Mouse (Mus musculus) cerebellum, postnatal 25 days (tissue): ENCODE data around the gene Olfr1254.

Source experiments
- DNase-seq, 2 experiments: peaks; one replicate each; pipeline ENCODE4 v3.0.0; 2021; ENCODE audit warnings: mixed read lengths in 2 of 2

The Olfr1254 gene

GRCm38 (mm10) chr2:89793519-89793918, at the start of gene Olfr1254:
Gene Olfr1254 (minus strand): TSS chr2:89793619.
- no peak for DNase-seq

DNA sequence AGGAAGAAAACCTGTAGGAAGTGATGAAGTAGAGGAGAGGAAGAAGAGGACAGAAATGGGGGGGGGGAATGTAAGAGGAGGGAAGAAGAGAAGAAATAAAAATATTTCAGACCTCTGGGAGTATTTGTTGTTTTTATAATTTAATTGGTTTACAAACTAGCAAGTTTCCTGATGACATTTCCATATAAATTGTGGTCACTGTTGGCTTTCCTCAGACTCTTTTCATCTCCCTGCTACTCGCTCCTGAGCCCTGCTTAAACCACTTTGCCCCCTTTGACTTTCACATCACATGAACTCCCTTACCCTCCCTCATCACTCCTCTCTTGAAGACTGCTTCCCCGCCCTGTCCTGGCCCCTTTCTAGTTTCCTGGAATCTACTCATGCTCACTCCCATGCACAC, 48.0 kb upstream of the Olfr1254 start, which contains the start of gene Olfr1256:
TSS of gene Olfr1256 (minus strand) at position 101 of the 400 bp plus-strand sequence.
- no peak for DNase-seq

DNA sequence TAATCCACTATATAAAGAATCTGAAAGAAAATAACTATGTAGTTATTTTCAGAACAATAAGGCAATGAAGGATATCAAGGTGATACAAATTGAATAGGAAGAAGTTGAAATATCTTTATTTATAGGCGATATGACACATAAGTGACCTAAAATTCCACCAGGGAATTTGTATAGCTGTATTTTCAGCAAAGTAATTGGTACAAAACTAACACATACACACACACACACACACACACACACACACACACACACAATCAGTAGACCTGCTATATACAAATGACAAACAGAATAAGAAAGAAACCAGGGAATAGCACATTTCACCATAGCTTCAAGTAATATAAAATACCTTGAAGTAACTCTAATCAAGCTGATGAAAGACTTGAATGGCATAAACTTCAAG, 26.8 kb upstream of the Olfr1254 start:
- peak in 1 of 2 experiments; percentile 10 for DNase-seq

DNA sequence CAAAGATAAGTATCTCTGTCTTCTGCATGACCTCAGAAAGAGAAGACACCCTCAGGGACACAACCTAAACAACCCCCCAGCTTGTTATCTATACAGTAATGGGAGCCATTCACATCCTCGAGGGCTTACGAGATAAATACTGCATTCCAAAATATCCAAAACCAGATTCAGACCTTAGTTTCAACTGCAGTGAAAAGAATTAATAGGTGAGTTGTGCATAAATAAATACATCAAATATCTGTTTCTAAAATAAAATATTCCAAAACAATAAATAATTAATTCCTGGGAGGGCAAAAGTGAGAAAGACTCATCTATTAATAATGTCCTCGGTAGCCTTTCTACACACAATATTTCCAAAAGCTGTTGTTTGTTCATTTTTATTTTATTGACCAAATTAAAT, 18.3 kb upstream of the Olfr1254 start, which contains the start of gene Olfr1255:
TSS of gene Olfr1255 (plus strand) at position 301 of the 400 bp plus-strand sequence.
- DNase-seq = no peak

- no peak for DNase-seq
Observed at GRCm38 (mm10) chr2:89810751-89811150, 17.3 kb upstream of the Olfr1254 start.

DNA sequence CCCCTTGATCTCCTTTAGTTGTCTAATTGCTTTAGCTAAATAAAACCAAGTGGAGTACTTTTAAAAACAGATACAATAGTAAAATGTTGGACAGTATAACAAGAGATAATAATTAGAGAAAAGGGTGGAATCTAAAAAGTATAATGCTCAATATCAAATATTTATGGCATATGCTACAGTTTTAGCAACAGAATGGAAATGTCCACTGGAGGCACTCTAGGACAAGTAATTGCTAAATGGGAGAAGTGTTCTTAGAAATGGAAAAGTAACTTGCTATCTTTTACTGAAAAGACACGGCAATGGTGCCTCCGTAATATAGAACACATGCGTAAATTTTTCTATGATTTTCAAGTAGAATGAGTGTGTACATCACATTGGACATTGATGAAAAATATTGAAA, 6.2 kb upstream of the Olfr1254 start:
- no peak for DNase-seq

DNA sequence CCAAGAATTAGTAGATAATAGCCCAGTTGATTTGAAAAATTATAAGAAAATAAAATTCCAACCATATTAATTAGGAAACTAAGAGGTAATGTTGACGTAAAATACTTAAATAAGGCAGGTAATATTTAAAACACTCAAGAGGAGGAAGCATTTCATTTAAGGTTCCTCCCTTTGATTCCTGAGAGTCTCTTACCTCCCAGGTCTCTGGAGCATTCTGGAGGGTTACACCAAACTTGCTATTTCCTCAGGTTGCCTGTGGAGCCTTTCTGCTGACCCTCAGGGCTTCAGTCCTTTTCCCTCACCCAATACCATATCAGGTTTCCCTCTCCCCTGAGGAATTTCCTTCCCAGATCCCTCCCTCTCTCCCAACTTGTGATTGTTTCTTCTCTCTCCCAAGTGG, 36.4 kb downstream of the Olfr1254 start, which contains the start of gene Olfr1253:
TSS of gene Olfr1253 (minus strand) at position 101 of the 400 bp plus-strand sequence.
- DNase-seq = no peak
